Mouse (Mus musculus): Measurements from ENCODE around the gene Afap1l2.

Gene Afap1l2

GRCm38 (mm10) chr19:56873816-56874600 is 134.0 kb downstream of the Afap1l2 start, which contains the start of gene Vwa2:
TSS of gene Vwa2 (plus strand) at chr19:56874249.
- DNase-seq = peak in 1 of 2 experiments; percentile 13

DNA sequence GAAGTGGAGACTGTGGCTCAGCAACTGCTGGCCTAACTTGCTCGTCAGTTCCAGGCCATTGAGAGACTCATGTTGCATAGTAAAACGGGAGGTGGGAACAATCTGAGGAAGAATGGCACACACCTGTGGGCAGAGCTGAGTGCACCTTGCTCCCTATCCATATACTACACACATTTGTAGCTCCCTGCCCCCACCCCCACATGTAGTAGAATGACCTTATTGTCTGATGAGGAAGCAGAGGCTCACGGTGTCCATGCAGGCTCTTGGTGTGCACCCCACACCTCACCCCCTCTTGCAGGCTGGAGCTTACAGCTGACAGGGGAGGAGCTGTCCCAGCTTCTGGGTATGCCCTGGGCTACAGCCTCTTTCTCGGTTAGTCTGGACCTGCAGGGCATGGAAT is 140.3 kb downstream of the Afap1l2 start:
- no peak for DNase-seq

Measured in cerebellum, postnatal 36 days (tissue).